Comparison of ENCODE assay signal across 8 mouse cellular contexts in genomic region chr4:133497461-133498159, GRCm38 (mm10). TPM values are rescaled to one million over a fixed set of nuclear protein-coding genes. Genes with fewer than 3 reads are reported as not detected.
DNase-seq lines count a peak whose midpoint lies in the region; ATAC-seq and TF ChIP-seq lines count a peak whose summit lies in the region.

No protein-coding gene starts in this region.

- peak overlapping the region; percentile 82 for H3K4me3 ChIP-seq in forebrain, postnatal 0 days (ENCODE audit: low read depth, low read length)
- peak overlapping the region; percentile 67 for H3K4me3 ChIP-seq in limb, embryonic 13.5 days
- H3K4me3 ChIP-seq in small intestine, adult 2 months (ENCODE audit: low read depth, low read length): peak overlapping the region; percentile 66

- 0 out of 2 replicates have a peak, but pooled peaks cover 5% of the 10 kb centered on the region for H3K4me1 ChIP-seq in forebrain, postnatal 0 days (ENCODE audit: insufficient read depth)
- H3K4me1 ChIP-seq in limb, embryonic 13.5 days: peaks cover 25% of the 10 kb centered on the region
- H3K4me1 ChIP-seq in small intestine, adult 2 months (ENCODE audit: control insufficient read depth, insufficient read depth, insufficient read length, low read length): peaks cover 9% of the 10 kb centered on the region

- peak overlapping the region; percentile 70 for H3K9ac ChIP-seq in forebrain, postnatal 0 days
- peak overlapping the region; percentile 78 for H3K9ac ChIP-seq in limb, embryonic 13.5 days

- DNase-seq in frontal cortex, adult 2 months (ENCODE audit: extremely low spot score in 1 of 2, low spot score in 1 of 2): no peak
- DNase-seq in thymus, postnatal 25 days: peak; percentile 37
- DNase-seq in thymus, postnatal 0 days (ENCODE audit: low spot score): no peak
- no peak for DNase-seq in forebrain, postnatal 0 days
- DNase-seq in right cerebral cortex, postnatal 36 days (ENCODE audit: low spot score in 2 of 2): no peak

- TF ChIP-seq CTCF in forebrain, postnatal 0 days (IDR thresholded peaks at IDR 0.05; ENCODE audit: low read depth): no peak
- TF ChIP-seq CTCF in small intestine, adult 2 months (IDR thresholded peaks at IDR 0.05; ENCODE audit: extremely low read depth, insufficient read length, insufficient replicate concordance, low read depth, low read length): no peak

- WGBS in forebrain, postnatal 0 days: under 1% methylated on average over 57 of the region's 70 CpGs
- under 1% methylated on average over 57 of the region's 70 CpGs for WGBS in limb, embryonic 13.5 days
- WGBS in small intestine, adult 2 months: 1% methylated on average over 67 of the region's 70 CpGs

- peak overlapping the region; percentile 45; the same call in 1 of the 2 replicates for H3K27ac ChIP-seq in forebrain, postnatal 0 days (ENCODE audit: low read depth, low read length)
- no peak overlapping the region; the same call in 1 of the 2 replicates for H3K27ac ChIP-seq in limb, embryonic 13.5 days
- no peak overlapping the region for H3K27ac ChIP-seq in small intestine, adult 2 months (ENCODE audit: insufficient read depth, low read depth, low read length)

- peak; percentile 17; the same call in 1 of the 2 replicates for TF ChIP-seq POLR2A in small intestine, adult 2 months (IDR thresholded peaks at IDR 0.05; ENCODE audit: low read depth, low read length)

- peak overlapping the region; percentile 98 for H3K4me2 ChIP-seq in forebrain, postnatal 0 days (ENCODE audit: low read depth)
- peak overlapping the region; percentile 98 for H3K4me2 ChIP-seq in limb, embryonic 13.5 days (replicated peaks)

- H3K9me3 ChIP-seq in forebrain, postnatal 0 days (ENCODE audit: low read length): no peaks in the 10 kb centered on the region
- no peaks in the 10 kb centered on the region for H3K9me3 ChIP-seq in limb, embryonic 13.5 days

- 0 out of 2 replicates have a peak, but pooled peaks have one; percentile 17 for ATAC-seq in frontal cortex, adult (ENCODE audit: low TSS enrichment)
- peak; percentile 58 for ATAC-seq in forebrain, postnatal 0 days
- ATAC-seq in limb, embryonic 13.5 days (ENCODE audit: low FRiP score, low read depth): peak; percentile 12; the same call in 1 of the 2 replicates

- H3K36me3 ChIP-seq in forebrain, postnatal 0 days (ENCODE audit: insufficient read depth): no peaks in the 10 kb centered on the region
- no peaks in the 10 kb centered on the region for H3K36me3 ChIP-seq in limb, embryonic 13.5 days
- H3K36me3 ChIP-seq in small intestine, adult 2 months (ENCODE audit: control insufficient read depth, insufficient read depth, low read length): no peaks in the 10 kb centered on the region

- H3K27me3 ChIP-seq in forebrain, postnatal 0 days (ENCODE audit: insufficient read depth, low read length): peaks cover 26% of the 10 kb centered on the region
- peaks cover 86% of the 10 kb centered on the region for H3K27me3 ChIP-seq in limb, embryonic 13.5 days
- H3K27me3 ChIP-seq in small intestine, adult 2 months (ENCODE audit: control insufficient read depth, insufficient read depth, low read length): peaks cover 24% of the 10 kb centered on the region

RNA-seq across cellular contexts. Expression of gene Trnp1, which starts 0.7 kb away (rescaled TPM):
- 134 and 162 TPM in 2 replicates for polyA plus RNA-seq in frontal cortex, adult 2 months (2012; rRNA removed)
- 1.2 and 1.4 TPM in 2 replicates for polyA plus RNA-seq in thymus, postnatal 0 days (2015; fragmentation: Nextera tagmentation; extraction: Ambion mirVana)
- 25.7 and 32.1 TPM in 2 replicates for total RNA-seq in forebrain, postnatal 0 days (2014; rRNA removed)
- 14.3 and 17.7 TPM in 2 replicates for polyA plus RNA-seq in forebrain, postnatal 0 days (2015; fragmentation: Nextera tagmentation; extraction: Ambion mirVana)
- polyA plus RNA-seq in limb, embryonic 13.5 days (2015; fragmentation: Nextera tagmentation; extraction: Ambion mirVana): 3.3 and 3.5 TPM in 2 replicates
- polyA plus RNA-seq in small intestine, adult 2 months (2012; rRNA removed): 6.1 and 6.2 TPM in 2 replicates

RNA-seq across cellular contexts. Expression of gene Tent5b, which starts 17.7 kb away (rescaled TPM):
- 0.08 TPM in 2 replicates for polyA plus RNA-seq in frontal cortex, adult 2 months (2012; rRNA removed)
- 0.38 and 0.40 TPM in 2 replicates for polyA plus RNA-seq in thymus, postnatal 0 days (2015; fragmentation: Nextera tagmentation; extraction: Ambion mirVana)
- 0.23 and 0.62 TPM in 2 replicates for total RNA-seq in forebrain, postnatal 0 days (2014; rRNA removed)
- polyA plus RNA-seq in forebrain, postnatal 0 days (2015; fragmentation: Nextera tagmentation; extraction: Ambion mirVana): 0.31 TPM in 2 replicates
- 0.87 and 0.92 TPM in 2 replicates for polyA plus RNA-seq in limb, embryonic 13.5 days (2015; fragmentation: Nextera tagmentation; extraction: Ambion mirVana)
- 1.8 and 2.1 TPM in 2 replicates for polyA plus RNA-seq in small intestine, adult 2 months (2012; rRNA removed)

RNA-seq across cellular contexts. Expression of gene Kdf1, which starts 21.2 kb away (rescaled TPM):
- 0.14 and 0.50 TPM in 2 replicates for polyA plus RNA-seq in frontal cortex, adult 2 months (2012; rRNA removed)
- 9.7 and 11.2 TPM in 2 replicates for polyA plus RNA-seq in thymus, postnatal 0 days (2015; fragmentation: Nextera tagmentation; extraction: Ambion mirVana)
- 0.23 TPM in 1 of 2 replicates, not detected in the other for total RNA-seq in forebrain, postnatal 0 days (2014; rRNA removed)
- 0.40 and 0.92 TPM in 2 replicates for polyA plus RNA-seq in forebrain, postnatal 0 days (2015; fragmentation: Nextera tagmentation; extraction: Ambion mirVana)
- polyA plus RNA-seq in limb, embryonic 13.5 days (2015; fragmentation: Nextera tagmentation; extraction: Ambion mirVana): 8.6 and 10.3 TPM in 2 replicates
- polyA plus RNA-seq in small intestine, adult 2 months (2012; rRNA removed): 44.4 and 71.0 TPM in 2 replicates

RNA-seq across cellular contexts. Expression of gene Nudc, which starts 48.2 kb away (rescaled TPM):
- polyA plus RNA-seq in frontal cortex, adult 2 months (2012; rRNA removed): 210 and 219 TPM in 2 replicates
- 257 and 261 TPM in 2 replicates for polyA plus RNA-seq in thymus, postnatal 0 days (2015; fragmentation: Nextera tagmentation; extraction: Ambion mirVana)
- total RNA-seq in forebrain, postnatal 0 days (2014; rRNA removed): 115 and 119 TPM in 2 replicates
- polyA plus RNA-seq in forebrain, postnatal 0 days (2015; fragmentation: Nextera tagmentation; extraction: Ambion mirVana): 217 and 262 TPM in 2 replicates
- polyA plus RNA-seq in limb, embryonic 13.5 days (2015; fragmentation: Nextera tagmentation; extraction: Ambion mirVana): 291 and 309 TPM in 2 replicates
- 9.3 and 16.1 TPM in 2 replicates for polyA plus RNA-seq in small intestine, adult 2 months (2012; rRNA removed)

RNA-seq across cellular contexts. Expression of gene Nr0b2, which starts 55.6 kb away (rescaled TPM):
- not detected in 2 replicates for polyA plus RNA-seq in frontal cortex, adult 2 months (2012; rRNA removed)
- polyA plus RNA-seq in thymus, postnatal 0 days (2015; fragmentation: Nextera tagmentation; extraction: Ambion mirVana): 0.33 and 0.37 TPM in 2 replicates
- total RNA-seq in forebrain, postnatal 0 days (2014; rRNA removed): not detected in 2 replicates
- not detected in 2 replicates for polyA plus RNA-seq in forebrain, postnatal 0 days (2015; fragmentation: Nextera tagmentation; extraction: Ambion mirVana)
- 0.13 and 0.28 TPM in 2 replicates for polyA plus RNA-seq in limb, embryonic 13.5 days (2015; fragmentation: Nextera tagmentation; extraction: Ambion mirVana)
- polyA plus RNA-seq in small intestine, adult 2 months (2012; rRNA removed): 1.8 and 23.0 TPM in 2 replicates
